13 mouse cellular contexts compared by ENCODE assay signal in the genomic region with DNA sequence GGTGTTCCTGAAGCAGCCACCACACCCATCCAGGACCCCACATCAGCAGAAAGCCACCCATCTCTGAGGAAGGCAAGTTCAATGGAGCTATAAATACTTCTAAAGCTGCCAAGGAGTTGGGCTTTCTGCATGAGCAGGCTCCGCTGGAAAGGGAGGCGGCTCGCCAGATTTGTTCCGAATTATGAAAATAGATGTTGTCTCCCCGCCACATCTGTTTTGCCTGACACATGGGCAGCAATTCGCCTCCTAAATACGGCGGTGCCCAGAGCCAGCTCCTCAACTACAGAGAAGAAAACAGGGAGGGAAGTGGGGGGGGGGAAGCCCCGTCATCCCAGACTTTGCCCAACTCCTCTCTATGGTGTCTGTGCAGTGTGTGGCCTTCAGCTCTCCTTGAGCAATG. TPM values are rescaled to one million over a fixed set of nuclear protein-coding genes. Genes with fewer than 3 reads are reported as not detected.
DNase-seq lines count a peak whose midpoint lies in the region; ATAC-seq and TF ChIP-seq lines count a peak whose summit lies in the region.
"Had no signal": no experiment of that assay in that cellular context is flagged by ENCODE, and none has a peak within 500 bp of the region (broad histone marks: within the 10 kb centered on the region; RNA-seq: fewer than 3 reads in every experiment).

No protein-coding gene starts in this region.

- no peak for ATAC-seq in hindbrain, embryonic 13.5 days (ENCODE audit: low FRiP score)
- peak; percentile 12 for ATAC-seq in Patski

- H3K9ac ChIP-seq in hindbrain, embryonic 13.5 days = no peak overlapping the region

- 56% methylated on average over 9 of the region's 9 CpGs for WGBS in hindbrain, embryonic 13.5 days
- 79% methylated on average over 9 of the region's 9 CpGs for WGBS in hindbrain, embryonic 10.5 days

- H3K4me1 ChIP-seq in hindbrain, embryonic 13.5 days (replicated peaks) = peaks cover 96% of the 10 kb centered on the region
- peaks cover 99% of the 10 kb centered on the region for H3K4me1 ChIP-seq in hindbrain, embryonic 10.5 days (replicated peaks)
- peaks cover 96% of the 10 kb centered on the region for H3K4me1 ChIP-seq in E14TG2a.4 (replicated peaks; ENCODE audit: low read depth, low read length)

- no peaks in the 10 kb centered on the region for H3K27me3 ChIP-seq in hindbrain, embryonic 13.5 days
- H3K27me3 ChIP-seq in hindbrain, embryonic 10.5 days (ENCODE audit: insufficient read depth, poor library complexity, severe bottlenecking) = peaks cover 32% of the 10 kb centered on the region
- no peaks in the 10 kb centered on the region for H3K27me3 ChIP-seq in E14TG2a.4 (ENCODE audit: insufficient read depth, low read length)
- no peaks in the 10 kb centered on the region for H3K27me3 ChIP-seq in Patski
- H3K27me3 ChIP-seq: hindbrain, embryonic 12.5 days had no signal

- no peak overlapping the region for H3K4me2 ChIP-seq in hindbrain, embryonic 13.5 days
- H3K4me2 ChIP-seq: hindbrain, embryonic 12.5 days had no signal

- H3K36me3 ChIP-seq in hindbrain, embryonic 13.5 days = no peaks in the 10 kb centered on the region
- H3K36me3 ChIP-seq in hindbrain, embryonic 10.5 days = no peaks in the 10 kb centered on the region
- peaks cover 13% of the 10 kb centered on the region for H3K36me3 ChIP-seq in E14TG2a.4 (ENCODE audit: insufficient read depth, low read length)
- H3K36me3 ChIP-seq: G1E; hindbrain, embryonic 12.5 days had no signal

- no peak for DNase-seq in hindbrain, embryonic 10.5 days (ENCODE audit: low spot score)
- DNase-seq in Patski (ENCODE audit: low read depth, low spot score) = no peak
- DNase-seq in left cerebral cortex, postnatal 36 days (ENCODE audit: low spot score in 2 of 2) = peak; percentile 41 to 61
- no peak for DNase-seq in cerebellum, adult 11 months
- DNase-seq in cerebellum, adult 9-10 months = no peak
- DNase-seq: adrenal gland, postnatal 25 days; cerebellum, postnatal 14 days; lung, adult 2 months had no signal

- POLR2A ChIA-PET in Patski (lab: Charles Lee) = interaction anchor here (0.6 kb wide), 1 partner anchor 180 kb away, joined by 3 read pairs; no protein-coding TSS in a partner anchor

- CTCF ChIA-PET in Patski (lab: Charles Lee) = interaction anchor here (0.8 to 3.4 kb wide), 3 partner anchors 9 to 22 kb away, joined by 3 to 11 read pairs (median 5); no protein-coding TSS in a partner anchor

- H3K4me3 ChIP-seq in hindbrain, embryonic 13.5 days = no peak overlapping the region
- no peak overlapping the region for H3K4me3 ChIP-seq in hindbrain, embryonic 10.5 days
- peak overlapping the region; percentile 32; the same call in 1 of the 2 replicates for H3K4me3 ChIP-seq in E14TG2a.4 (replicated peaks; ENCODE audit: low read length)
- H3K4me3 ChIP-seq: hindbrain, embryonic 12.5 days; myocyte had no signal

- in situ Hi-C loops in Patski (cut with MboI; ENCODE audit: low pct_unique_long_range_greater_than_20kb) = no loop called here

- H3K9me3 ChIP-seq in hindbrain, embryonic 13.5 days = no peaks in the 10 kb centered on the region
- H3K9me3 ChIP-seq in hindbrain, embryonic 10.5 days = no peaks in the 10 kb centered on the region
- peaks cover 5% of the 10 kb centered on the region for H3K9me3 ChIP-seq in E14TG2a.4 (ENCODE audit: low read length)
- H3K9me3 ChIP-seq: hindbrain, embryonic 12.5 days had no signal

- 0 out of 2 replicates have a peak overlapping the region, but pooled peaks have one; percentile 30 for H3K27ac ChIP-seq in hindbrain, embryonic 13.5 days
- H3K27ac ChIP-seq in hindbrain, embryonic 10.5 days = no peak overlapping the region
- H3K27ac ChIP-seq: hindbrain, embryonic 12.5 days had no signal

- TF ChIP-seq CTCF in E14TG2a.4 (conservative IDR thresholded peaks at IDR 0.05; ENCODE audit: low read length) (no peak), Patski (IDR thresholded peaks at IDR 0.05) (no peak)

- intact Hi-C loops in left cerebral cortex, postnatal 36 days (cut with DNase I) = no loop called here

RNA-seq across cellular contexts. Expression of a gene that starts 24.7 kb away (rescaled TPM):
- polyA plus RNA-seq in hindbrain, embryonic 13.5 days (2015; fragmentation: Nextera tagmentation; extraction: Ambion mirVana) = 4.7 and 5.2 TPM in 2 replicates
- 1.3 and 2.9 TPM in 2 replicates for polyA plus RNA-seq in hindbrain, embryonic 10.5 days (2016; fragmentation: Nextera tagmentation; extraction: Ambion mirVana)
- polyA plus RNA-seq in Patski (2021) = 20.1 TPM
- total RNA-seq in left cerebral cortex, postnatal 36 days (2021) = 10 to 100 TPM; 38.2 to 50.7 TPM
- polyA plus RNA-seq: G1E had no signal

RNA-seq across cellular contexts. Expression of a gene that starts 33.0 kb away (rescaled TPM):
- polyA plus RNA-seq in hindbrain, embryonic 13.5 days (2015; fragmentation: Nextera tagmentation; extraction: Ambion mirVana) = 0.16 and 0.29 TPM in 2 replicates
- 0.17 and 0.73 TPM in 2 replicates for polyA plus RNA-seq in hindbrain, embryonic 10.5 days (2016; fragmentation: Nextera tagmentation; extraction: Ambion mirVana)
- 0.05 TPM for polyA plus RNA-seq in Patski (2021)
- not detected for total RNA-seq in left cerebral cortex, postnatal 36 days (2021)
- polyA plus RNA-seq: G1E had no signal

Comparison
In these comparisons a context has a peak if more than half of its experiments do, and no peak if none do; other contexts are left out.
1. DNase-seq: peak in left cerebral cortex, postnatal 36 days (2 of 2); none in hindbrain, embryonic 10.5 days (single experiment), Patski (single experiment), cerebellum, adult 11 months (single experiment) and cerebellum, adult 9-10 months (single experiment).